Mouse (Mus musculus) megakaryocyte-erythroid progenitor cell, adult 5-6 weeks (primary cell): ENCODE measurements around the gene Wasf1. TPM values are rescaled to one million over a fixed set of nuclear protein-coding genes. Genes with fewer than 3 reads are reported as not detected.

Experiments used
- ATAC-seq: replicated peaks from 2 replicates; pipeline ENCODE4 v1.8.0; 2016; ENCODE audit warnings: mild to moderate bottlenecking, inconsistent platforms; ENCODE audit not compliant: severe bottlenecking, poor library complexity, low FRiP score, low TSS enrichment
- total RNA-seq, 2 experiments: library from RNA; stranded (forward) in 1 of 2; stranded (reverse) in 1 of 2; fragments of 200-1000, 215-1000 nt in 1 of 2; fragments of >200 nt in 1 of 2; fragmentation: Nextera tagmentation in 1 of 2; gene quantifications; 2 replicates each; pipeline ENCODE4 v1.2.3; 2014 to 2017

The Wasf1 gene
- total RNA-seq, 2 experiments from 2014 or later: not detected

GRCm38 (mm10) chr10:40964546-40964945 lies 81.3 kb downstream of the Wasf1 start:
- ATAC-seq: no peak

DNA sequence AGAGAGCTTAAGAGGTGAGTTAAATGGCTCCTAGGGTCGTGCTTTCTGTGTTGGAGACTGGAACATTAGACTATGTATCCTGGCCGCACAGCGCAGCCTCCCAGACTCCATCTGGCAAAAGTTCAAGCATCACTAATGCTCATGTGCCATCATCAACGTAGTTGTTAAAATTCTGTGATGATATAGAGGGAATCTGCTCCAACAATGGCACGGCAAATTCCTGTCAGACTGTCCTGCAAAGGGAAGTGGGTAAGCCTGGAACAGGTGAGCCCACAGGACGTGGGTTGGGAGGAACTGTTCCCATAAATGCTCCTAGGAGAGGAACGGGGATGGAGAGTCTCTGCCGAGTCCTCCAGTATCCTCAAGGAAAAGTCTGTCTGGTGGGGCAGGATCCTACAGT lies 85.3 kb downstream of the Wasf1 start:
- ATAC-seq: no peak

GRCm38 (mm10) chr10:40969372-40970033 lies 86.2 kb downstream of the Wasf1 start:
- ATAC-seq: no peak

- ATAC-seq: no peak
Observed at GRCm38 (mm10) chr10:40970601-40971245, 87.4 kb downstream of the Wasf1 start.

DNA sequence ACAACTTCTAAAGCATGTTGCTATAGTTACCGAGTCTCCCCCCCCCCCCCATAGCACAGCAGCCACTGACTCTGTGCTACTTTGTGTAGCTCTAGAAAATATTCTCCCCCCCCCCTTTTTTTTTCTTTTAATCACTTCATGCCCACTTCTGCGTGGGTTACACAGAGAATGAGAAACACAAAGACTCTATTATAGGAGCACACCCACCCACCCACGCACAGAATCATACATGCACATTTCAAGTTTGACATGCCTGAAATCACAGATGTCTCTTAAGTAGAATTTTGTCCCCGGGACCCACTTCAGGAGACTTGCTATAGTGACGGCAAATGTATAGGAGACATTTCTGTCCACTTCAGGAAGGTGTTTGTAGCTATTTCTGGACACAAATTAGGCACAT lies 88.0 kb downstream of the Wasf1 start:
- no peak for ATAC-seq

- no peak for ATAC-seq
Observed at GRCm38 (mm10) chr10:40983761-40984160, 100.5 kb downstream of the Wasf1 start.

- no peak for ATAC-seq
Observed at GRCm38 (mm10) chr10:40984600-40984999, 101.3 kb downstream of the Wasf1 start.

DNA sequence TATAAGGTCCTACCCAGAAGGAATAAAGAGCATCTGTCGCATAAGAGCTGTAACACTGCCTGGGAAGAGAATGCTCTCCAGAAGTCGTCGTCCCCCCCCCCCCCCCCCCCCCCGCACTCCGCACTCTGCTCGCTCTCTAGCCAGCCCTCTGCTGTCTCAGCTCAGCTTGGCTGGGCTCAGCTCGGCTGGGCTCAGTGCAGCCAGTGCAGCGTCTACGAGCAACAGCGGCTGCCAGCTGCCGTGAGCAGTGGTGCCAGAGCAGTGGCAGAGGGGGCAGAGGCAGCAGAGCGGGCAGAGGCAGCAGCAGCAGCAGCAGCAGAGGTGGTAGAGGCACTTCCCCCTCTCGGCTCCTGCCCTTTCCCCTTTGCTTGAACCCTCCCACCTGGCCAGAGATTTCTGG lies 102.1 kb downstream of the Wasf1 start:
- no peak for ATAC-seq

Other genes with a start within 250 kb of the Wasf1 start
- gene Mettl24, start 200.2 kb upstream of the Wasf1 start, total RNA-seq (2014; fragmentation: Nextera tagmentation): not detected in 2 replicates
- not detected in 2 replicates for gene Mettl24, start 200.2 kb upstream of the Wasf1 start, total RNA-seq (2017)
- 43.9 and 45.7 TPM in 2 replicates for gene Cdc40, start 164 bp upstream of the Wasf1 start, total RNA-seq (2014; fragmentation: Nextera tagmentation)
- gene Cdc40, start 164 bp upstream of the Wasf1 start, total RNA-seq (2017): 26.6 and 26.9 TPM in 2 replicates
- gene Gpr6, start 188.8 kb downstream of the Wasf1 start, total RNA-seq (2014; fragmentation: Nextera tagmentation): not detected in 2 replicates
- not detected in 2 replicates for gene Gpr6, start 188.8 kb downstream of the Wasf1 start, total RNA-seq (2017)